Mouse (Mus musculus): ENCODE results near the gene Agk.

Gene Agk

DNA sequence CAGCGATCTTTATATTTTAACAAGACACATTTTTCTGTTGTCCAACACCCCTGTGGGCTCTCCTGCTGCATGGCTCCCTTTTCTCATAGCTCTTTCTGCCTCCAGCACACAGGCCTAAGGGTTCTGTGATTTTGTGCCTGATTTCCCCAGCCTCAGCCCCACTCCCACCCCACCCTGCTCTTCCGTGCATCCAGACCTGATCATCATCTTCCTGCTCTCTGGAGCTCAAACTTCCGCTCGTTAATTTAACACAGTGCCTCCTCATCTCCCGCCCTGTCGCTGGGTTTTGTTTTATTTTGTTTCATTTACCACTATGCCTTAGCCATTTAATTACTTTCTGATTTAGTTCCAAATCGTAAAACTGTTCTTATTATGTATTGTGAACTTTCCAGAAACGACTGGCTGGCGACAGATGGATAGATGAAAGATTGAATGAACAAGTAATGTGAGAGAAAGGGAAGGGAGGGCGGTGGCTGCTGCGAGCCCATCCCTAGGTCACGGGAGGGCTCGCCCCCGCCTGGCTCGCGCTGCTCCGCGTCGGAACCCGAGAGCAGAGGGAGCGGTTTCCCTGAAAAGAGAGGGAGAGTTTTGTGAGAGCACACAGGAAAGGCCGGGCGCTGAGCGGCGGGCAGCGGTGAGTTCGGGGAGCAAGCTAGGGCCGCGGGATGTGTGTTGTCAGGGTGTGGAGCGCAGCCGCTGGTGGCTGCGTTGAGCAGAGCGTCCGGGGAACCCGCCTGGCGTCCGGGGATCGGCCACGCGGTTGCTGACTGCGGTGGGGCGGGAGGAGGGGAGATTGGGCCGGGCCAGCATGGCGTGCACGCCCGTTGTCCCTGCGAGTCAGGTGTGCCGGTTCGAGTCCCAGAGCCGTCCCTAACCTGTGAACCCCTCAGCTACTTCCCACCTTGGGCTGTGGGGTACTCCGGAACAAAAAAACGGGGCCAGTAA is at the start of gene Agk:
Agk (plus strand) TSS at position 276 of the 945 bp plus-strand sequence.
- DNase-seq (ENCODE audit: low read depth, low spot score) = peak; percentile 91

DNA sequence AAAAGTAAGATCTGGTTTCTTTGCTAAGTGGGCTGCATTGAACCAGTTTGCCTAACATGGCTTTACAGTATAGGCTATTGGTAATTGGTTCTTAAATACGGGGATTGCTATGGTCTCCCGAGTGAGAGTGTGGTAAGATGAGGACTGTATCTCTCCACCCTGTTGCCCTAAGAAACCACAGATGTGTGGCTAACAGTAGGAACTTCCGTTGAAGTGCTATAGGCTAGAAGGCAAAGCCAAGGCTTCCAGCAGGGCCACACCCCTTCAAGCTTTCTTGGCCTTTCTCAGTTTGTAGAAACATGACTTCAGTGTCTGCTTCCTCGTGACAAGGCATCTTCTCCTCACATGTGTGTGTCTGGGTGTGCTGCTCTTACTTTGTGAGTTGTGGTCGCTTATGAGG is 24.3 kb upstream of the Agk start:
- DNase-seq (ENCODE audit: low read depth, low spot score) = no peak

DNA sequence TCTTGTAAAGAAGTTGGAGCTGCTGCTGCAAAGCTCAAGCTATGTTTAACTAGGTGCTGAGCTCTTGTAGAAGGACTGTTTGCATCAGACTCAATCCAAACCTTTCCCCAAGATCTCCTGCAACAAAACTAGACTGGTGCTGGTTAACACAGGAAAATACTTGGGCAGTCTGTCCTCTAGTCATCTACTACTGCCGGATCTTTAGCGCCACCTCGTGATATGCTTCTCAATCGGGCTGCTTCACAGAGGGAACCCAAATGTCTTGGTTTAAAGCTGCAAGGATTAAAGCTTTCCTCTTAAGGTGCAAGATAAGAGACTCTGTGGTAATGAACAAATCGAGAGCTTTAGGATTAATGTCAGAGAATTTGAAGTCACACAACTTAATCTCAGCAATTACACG is 21.6 kb upstream of the Agk start:
- peak; percentile 30 for DNase-seq (ENCODE audit: low read depth, low spot score)

DNA sequence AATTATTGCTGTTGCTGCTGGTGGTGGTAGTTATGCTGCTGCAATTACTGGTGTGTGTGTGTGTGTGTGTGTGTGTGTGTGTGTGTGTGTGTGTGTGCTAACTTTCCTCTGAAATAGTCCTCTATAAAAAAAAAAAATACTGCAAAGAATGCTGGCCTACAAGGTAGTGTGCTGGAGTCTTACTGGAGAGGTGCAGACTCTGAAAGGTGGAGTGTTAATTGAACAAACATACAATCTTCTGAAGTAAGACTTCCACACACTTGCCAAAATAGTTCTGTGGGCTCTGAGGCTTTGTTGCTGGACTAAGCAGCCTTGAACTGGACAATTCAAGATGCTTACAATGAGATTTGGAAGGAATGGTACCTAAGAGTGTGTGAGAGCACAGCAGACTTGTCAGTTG is 20.0 kb upstream of the Agk start:
- DNase-seq (ENCODE audit: low read depth, low spot score) = no peak

DNA sequence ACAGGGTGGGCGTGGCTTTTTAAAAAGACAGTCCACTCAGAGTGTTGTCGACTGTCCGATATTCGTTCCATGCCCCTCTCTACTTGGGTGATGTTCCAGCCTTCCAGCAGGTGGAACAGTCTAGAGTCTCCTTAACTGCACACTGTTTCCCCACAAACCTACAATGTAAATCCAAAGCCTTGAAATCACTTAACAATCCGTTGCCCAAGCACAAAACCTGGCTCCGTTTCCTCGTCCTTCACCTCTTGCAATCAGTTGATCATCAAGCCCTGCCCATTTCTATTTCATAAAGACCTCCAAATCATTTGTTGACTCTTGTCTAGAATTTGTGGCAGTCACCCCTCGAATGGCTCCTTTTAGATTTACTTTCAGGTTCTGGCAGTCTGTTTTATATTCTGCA is 1.4 kb downstream of the Agk start:
- no peak for DNase-seq (ENCODE audit: low read depth, low spot score)

DNA sequence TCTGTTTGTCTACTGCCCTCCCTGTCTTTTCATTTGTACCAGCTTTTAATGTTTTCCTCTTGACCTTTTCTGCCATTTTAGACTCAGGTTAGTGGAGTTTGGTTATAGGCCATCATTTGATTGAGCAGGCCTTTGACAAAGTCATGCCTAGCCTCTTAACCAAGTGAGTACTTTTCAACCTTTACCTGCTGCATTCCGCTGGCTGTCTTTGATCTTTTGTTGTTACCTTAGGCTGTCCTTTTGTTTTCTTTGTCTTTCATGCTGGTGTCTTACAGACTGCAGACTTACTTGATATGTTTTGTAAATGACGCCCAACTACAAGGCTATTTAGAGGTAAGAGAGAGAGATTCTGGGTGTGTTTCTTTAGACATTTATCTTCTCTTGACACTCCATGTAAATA is 8.5 kb downstream of the Agk start:
- no peak for DNase-seq (ENCODE audit: low read depth, low spot score)

DNA sequence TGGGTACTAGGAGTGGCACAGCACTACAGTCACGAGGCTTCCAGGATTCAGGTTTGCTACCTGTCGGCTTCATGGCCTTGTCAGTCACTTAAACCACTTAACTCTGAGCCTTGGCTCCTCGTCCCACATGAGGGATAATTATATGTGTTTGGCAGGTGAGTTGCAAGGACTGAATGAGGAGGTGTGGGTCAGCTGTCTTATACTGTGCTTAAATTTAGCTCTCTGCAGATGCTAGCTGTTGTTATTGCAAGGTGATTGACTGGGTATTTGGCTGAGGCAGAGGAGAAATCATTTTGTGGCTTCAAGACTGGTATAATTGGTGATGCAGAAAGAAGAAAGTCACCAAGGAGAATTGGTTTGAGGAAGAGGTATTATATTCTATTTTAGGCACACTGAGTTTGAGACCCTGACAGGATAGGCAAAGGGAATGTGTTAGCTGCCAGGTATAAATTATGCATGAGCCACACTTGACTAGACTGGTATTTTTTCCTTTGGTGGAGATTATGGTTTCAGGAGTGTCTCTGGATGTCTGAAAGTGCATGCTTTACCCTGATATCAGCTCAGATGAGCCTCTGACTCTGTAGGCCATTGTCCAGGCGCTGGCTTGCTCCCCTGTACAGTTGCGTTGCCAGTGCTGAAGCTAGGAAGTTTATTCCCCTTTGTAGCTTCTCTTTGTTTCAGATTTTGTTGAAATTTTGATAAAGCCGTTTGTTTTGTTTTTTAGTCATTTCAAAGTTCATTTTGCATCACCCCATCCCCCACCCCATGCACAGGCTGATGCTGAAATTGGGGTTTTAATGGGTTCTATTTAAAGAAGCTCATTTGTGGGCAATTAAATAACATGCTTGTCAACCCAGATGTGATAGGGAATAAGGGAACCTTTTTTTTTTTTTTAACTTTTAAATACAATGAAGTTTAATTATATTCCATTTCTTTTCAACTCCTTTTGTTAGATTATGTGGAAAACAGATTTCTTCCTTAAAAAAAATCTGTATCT is 12.1 kb downstream of the Agk start:
- DNase-seq (ENCODE audit: low read depth, low spot score) = no peak

DNA sequence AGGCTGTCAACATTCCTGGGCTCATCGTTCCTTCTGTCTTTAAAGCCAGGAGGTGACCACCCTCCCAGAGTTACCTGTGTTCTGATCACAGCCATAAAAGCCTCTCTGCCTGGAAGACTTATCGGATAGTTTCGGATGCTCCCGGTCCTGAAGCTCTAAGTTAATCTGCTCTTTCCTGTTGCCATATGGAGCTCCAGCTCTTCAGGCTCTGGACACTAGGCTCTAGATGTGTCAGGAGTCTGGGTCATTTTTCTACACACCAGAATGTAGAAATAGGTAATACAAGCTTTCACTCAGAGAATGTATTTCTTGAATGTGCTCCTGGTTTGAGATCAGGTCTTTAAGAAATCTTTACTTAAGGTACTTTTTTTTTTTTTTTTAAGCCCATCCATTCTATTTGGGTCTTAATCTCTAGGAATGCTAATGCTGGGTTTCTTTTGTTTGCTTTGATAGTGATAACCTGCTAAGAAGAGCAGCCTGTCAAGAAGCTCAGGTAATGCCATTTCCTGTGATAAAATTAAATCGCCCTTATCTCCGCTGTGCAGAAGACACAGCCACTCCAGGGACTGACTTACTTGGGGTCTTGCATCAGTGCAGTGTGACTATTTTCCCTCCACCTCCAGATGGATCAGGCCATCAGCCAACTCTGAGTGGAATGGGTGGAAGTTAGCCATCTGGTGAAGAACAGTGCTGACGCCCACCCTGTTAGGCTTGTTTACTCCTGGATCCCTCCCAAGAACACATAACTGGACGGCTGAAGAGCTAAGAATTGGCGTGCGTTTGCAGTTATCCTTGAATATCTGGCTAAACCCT is 22.2 kb downstream of the Agk start:
- no peak for DNase-seq (ENCODE audit: low read depth, low spot score)

DNA sequence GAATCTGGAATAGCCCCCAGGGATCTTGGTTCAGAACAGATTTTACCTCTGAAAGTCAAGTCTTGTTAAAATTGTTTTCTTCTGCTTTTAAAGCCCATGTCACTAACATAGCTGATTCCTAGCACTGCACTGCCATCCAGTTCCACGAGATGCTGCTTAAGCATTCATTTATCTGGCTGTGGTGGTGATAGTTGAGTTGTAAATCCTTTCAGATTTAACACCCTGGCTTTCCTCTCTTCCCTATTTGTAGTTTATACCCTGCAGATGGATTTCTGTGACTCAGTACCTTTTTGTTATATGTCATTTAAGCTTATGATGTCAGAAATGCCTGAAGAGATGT is 22.8 kb downstream of the Agk start:
- DNase-seq (ENCODE audit: low read depth, low spot score) = no peak

DNA sequence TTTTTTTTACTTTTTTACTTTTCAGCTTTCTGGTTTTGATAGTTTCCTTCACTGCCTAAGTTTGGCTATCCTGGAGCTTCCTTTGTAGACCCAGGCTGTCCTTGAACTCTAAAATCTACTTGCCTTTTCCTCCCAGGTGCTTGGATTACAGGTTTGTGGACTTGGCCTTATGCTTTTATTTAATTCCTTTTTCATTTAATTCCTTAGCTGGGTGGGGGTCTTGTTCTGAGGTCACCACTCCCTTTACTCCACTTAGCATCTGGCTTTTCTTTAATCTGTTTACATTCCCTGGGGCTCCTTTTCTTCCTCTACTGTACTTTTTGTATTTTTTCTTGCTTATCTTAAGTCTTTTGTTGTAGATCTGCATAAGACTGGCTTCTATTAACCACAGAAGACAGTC is 25.1 kb downstream of the Agk start:
- no peak for DNase-seq (ENCODE audit: low read depth, low spot score)

DNA sequence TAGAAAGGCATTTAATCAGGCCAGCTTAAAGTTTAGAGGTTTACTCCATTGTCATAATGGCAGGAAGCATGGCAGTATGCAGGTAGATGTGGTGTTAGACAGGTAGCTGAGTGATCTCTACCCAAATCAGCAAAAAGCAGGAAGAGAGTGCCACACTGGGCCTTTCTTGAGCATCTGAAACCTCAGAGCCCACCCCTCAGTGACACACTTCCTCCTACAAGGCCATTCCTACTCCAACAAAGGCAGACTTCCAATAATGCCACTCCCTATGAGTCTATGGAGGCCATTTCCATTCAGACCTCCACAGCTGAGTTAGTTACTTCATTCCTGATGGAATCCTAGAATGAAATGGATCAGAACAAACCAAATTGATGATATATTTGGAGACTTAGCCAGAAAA is 25.9 kb downstream of the Agk start:
- DNase-seq (ENCODE audit: low read depth, low spot score) = no peak

DNA sequence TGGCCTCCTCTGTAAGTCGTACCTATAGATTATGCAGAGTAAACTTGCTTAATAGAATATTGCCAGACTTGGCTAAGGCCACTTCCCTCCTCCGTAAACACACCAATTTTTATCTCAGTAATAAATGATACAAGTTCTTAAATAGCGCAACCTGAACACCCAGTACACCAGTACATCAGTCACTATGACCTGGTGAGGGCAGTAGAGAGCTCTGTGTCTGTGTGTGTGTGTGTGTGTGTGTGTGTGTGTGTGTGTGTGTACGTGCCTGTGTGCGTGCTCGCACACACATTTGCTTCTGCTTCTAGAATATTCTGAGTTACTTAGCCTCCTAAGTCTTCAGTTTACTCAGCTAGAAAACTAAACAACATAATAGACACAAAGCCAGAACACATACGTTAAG is 28.4 kb downstream of the Agk start:
- no peak for DNase-seq (ENCODE audit: low read depth, low spot score)

DNA sequence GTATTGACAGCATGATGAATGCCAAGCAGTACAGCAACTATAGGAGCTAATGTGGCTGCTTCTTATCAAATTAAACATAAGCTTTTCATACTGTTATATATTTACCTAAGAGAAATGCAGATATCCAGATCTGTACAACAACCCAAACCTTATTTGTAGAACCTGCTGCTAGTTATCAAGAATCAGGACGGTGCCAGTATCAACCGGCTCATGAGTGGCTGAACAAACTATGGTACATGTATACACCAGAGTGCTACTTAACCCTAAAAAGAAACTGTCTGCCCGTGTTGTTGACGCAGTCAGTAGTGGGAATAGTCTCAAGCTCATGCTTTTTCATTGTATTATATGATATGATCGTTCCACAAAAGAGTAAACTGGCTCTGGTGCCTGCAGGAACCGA is 46.1 kb downstream of the Agk start:
- DNase-seq (ENCODE audit: low read depth, low spot score) = no peak

DNA sequence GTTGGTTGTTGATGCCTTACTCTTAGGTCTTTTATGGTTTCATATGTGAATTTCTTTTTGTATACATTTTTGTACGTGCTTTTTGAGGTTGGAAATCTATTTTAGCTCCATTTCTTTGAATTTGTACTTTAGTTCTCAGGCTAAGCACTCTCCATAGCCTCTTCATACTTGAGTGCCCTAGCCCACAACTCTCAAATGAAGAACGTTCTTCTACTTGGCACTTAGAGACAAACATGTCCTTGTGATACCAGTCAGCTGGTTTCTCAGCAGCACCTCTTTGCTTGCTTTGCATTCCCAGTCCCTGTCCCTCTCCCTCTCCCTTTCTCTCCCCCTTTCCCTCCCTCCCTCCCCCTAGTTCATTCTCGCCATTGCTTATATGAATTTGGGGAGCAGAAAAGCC is 55.2 kb downstream of the Agk start:
- DNase-seq (ENCODE audit: low read depth, low spot score) = no peak

DNA sequence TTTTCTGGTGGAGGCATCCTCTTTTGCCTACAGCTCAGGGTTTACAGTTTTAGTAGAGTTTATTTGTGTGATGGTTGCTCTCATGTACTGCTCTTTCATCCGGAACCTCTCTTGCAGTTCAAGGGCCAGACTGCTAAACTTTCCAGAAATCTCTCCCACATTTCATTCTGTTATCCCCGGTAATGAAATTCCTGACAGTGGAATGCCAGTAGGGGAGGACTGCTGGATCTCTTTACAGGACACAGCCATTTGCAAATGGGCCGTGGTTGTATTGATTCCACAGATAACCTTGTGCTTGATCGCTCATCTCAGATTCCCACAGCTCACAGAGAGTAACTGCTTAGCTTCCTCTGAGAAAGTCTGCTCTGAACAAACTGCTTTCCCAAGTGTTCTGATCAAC is 56.9 kb downstream of the Agk start:
- no peak for DNase-seq (ENCODE audit: low read depth, low spot score)

DNA sequence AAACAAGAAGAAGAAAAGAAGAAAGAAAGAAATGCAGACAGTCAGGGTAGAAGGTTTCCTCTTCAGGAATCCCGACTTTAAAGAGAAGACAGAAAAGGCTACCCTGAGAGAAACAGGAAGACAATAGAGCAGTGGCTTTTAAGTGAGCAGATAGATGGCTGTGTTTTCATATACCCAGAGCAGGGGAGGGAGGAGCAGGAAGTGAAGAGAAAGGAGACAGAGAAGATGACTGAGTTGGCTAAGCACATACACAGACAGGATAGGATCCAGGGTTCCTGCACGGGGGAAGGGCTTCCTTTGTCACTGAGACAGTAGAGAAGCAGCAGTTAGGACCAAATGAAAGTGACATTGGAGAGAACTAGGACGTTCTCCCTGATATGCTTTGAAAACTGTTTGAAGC is 60.7 kb downstream of the Agk start:
- DNase-seq (ENCODE audit: low read depth, low spot score) = no peak

DNA sequence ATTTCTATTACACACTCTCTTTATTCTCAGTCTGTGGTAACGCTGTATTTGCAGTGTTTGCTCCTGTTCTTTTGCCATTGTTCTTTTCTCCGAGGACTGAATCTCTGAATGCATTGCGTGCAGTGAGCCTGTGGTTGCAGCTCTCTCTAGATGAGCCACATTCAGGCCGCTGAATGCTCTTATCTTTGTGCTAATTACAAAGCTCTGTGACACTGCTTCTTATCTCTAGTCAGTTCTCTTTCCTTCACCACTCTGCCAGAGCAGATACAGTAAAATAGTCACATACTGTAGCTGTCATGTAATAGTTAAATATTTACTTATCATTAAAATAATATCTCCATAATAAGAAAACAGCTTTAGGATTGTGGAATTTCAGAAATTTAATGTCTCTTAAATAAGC is 63.7 kb downstream of the Agk start:
- no peak for DNase-seq (ENCODE audit: low read depth, low spot score)

DNA sequence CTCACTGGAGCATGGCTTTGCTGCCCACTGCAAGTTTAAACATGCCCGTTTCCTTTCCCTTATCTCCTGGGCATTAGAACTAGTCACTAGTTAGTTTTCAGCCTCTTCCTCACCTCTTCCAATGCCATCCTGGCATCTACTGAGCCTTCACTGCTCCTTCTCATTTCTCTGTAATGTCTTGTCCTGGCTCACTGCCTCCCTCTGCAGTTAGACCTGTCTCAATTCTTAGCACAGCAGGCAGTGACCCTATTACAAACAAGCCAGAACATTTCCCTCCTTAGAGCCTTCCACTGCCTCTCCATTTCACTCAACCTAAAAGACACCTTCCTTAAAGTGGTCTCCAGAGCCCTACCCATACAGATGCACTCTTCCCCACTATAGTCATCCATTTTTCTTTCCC is 66.0 kb downstream of the Agk start:
- no peak for DNase-seq (ENCODE audit: low read depth, low spot score)

DNA sequence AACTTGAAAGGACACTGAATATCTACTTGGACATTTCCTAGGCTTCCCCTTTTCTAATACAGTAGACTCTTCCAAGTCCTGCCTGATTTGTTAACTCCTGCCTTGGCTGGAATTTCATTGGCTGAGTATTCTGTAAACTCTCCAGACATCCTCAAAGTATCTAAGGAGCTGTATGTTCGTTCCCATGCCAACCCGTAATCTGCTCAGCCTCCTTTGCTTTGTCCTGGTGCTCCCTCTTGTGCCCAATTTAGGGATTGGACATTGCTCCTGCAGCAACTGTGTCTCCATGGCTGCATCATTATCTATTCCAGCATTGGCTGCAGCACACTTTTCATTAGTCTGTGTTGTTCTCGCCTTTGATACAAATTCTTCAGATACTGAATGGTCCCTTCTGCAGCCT is 68.2 kb downstream of the Agk start:
- DNase-seq (ENCODE audit: low read depth, low spot score) = peak; percentile 78

DNA sequence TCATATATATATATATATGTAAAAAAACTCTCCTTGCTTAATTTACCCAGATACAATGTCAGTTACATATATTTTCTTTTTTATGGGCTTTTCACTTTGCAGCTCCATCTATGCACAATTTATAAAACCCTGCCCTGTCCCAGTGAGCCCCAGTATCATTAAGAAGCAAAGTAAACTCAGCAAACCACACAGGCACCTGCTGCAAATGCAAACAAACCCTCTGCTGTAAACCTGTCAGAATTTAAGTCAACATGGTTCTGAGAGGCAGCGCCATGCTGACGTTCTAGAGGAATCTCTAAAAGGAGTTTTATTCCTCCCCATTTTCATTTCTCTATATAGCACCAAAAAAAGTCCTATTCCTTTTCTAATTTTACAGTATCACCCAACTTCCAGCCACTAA is 77.1 kb downstream of the Agk start:
- DNase-seq (ENCODE audit: low read depth, low spot score) = no peak

DNA sequence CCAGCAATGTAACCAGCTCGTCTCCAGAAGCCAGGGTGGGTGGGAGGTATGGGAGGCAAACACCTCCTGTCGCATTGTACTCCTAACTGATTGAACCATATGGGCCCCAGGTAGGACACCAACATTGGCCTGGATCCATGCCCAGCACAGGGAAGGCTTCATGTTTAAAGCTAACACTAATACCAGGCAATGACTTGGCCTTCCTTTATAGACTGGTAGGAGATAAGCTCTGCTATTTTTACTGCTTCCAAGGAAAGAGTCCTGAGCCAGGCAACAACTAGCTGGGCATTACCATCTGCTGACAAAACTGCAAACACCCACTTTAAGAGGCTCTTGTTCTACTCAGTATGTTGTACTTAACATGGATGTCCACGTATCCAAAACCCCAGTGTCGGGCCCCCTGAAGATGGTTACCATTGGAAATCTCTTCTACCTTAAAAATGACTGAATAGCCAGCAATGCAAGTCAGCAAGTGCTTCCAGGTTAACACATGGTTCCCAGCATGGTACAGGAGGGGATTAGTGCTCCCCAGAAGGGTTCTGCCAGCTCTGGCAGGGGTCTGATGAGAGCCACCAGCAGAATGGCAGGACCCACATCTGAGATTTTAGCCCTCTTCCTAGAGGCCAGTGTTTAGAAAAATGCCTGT is 78.8 kb downstream of the Agk start:
- no peak for DNase-seq (ENCODE audit: low read depth, low spot score)

All from mesoderm, embryonic 11.5 days (tissue).